Mouse (Mus musculus) forebrain, embryonic 16.5 days (tissue): ENCODE measurements around the gene Arhgap23. TPM values are rescaled to one million over a fixed set of nuclear protein-coding genes. Genes with fewer than 3 reads are reported as not detected.

Experiments used
- ATAC-seq: fragments of 200-750 bp; cut with Nextera tagmentation; 2 replicates; pipeline ENCODE4 v1.8.0; 2017; ENCODE audit warnings: mild to moderate bottlenecking, moderate library complexity
- H3K27ac ChIP-seq: fragments of 300-500 bp; sonication (generic); 2 replicates; pipeline ENCODE4 v1.5.1; 2014; ENCODE audit warnings: low read length, control low read depth
- H3K27me3 ChIP-seq: fragments of 300-500 bp; sonication (generic); replicated peaks from 2 replicates; pipeline ENCODE4 v1.6.1; 2014; ENCODE audit warnings: low read length; ENCODE audit not compliant: control insufficient read depth, insufficient read depth
- H3K36me3 ChIP-seq: fragments of 300-500 bp; sonication (generic); 2 replicates; pipeline ENCODE4 v1.6.1; 2014; ENCODE audit not compliant: control insufficient read depth, insufficient read depth
- H3K4me1 ChIP-seq: fragments of 300-500 bp; sonication (generic); replicated peaks from 2 replicates; pipeline ENCODE4 v1.6.1; 2014; ENCODE audit warnings: low read length; ENCODE audit not compliant: control insufficient read depth, insufficient read depth
- H3K4me2 ChIP-seq: fragments of 300-500 bp; sonication (generic); 2 replicates; pipeline ENCODE4 v1.6.1; 2014; ENCODE audit warnings: mild to moderate bottlenecking, low read length, control low read depth
- H3K4me3 ChIP-seq: fragments of 300-500 bp; sonication (generic); replicated peaks from 2 replicates; pipeline ENCODE4 v1.5.1; 2014; ENCODE audit warnings: mild to moderate bottlenecking, low read length, control low read depth
- H3K9ac ChIP-seq: fragments of 300-500 bp; sonication (generic); replicated peaks from 2 replicates; pipeline ENCODE4 v1.6.1; 2014; ENCODE audit warnings: low read depth, low read length, control low read depth
- H3K9me3 ChIP-seq: fragments of 300-500 bp; sonication (generic); 2 replicates; pipeline ENCODE4 v1.6.1; 2016; ENCODE audit warnings: low read length; ENCODE audit not compliant: control insufficient read depth
- WGBS: fragments of 180-500 bp; shearing (Covaris S2); extraction: QIAGEN DNeasy Blood & Tissue Kit; methylation state at CpG from one replicate; pipeline ENCODE4 v1.1.7; 2014; 5-methylcytosine and 5-hydroxymethylcytosine counted together
- polyA plus RNA-seq: library from polyadenylated mRNA; unstranded; fragments of >200 nt; fragmentation: Nextera tagmentation; extraction: Ambion mirVana; gene quantifications from 2 replicates; pipeline ENCODE4 v1.2.1, GENCODE M21; 2015

Gene Arhgap23
- 6.9 and 7.5 TPM in 2 replicates for polyA plus RNA-seq

DNA sequence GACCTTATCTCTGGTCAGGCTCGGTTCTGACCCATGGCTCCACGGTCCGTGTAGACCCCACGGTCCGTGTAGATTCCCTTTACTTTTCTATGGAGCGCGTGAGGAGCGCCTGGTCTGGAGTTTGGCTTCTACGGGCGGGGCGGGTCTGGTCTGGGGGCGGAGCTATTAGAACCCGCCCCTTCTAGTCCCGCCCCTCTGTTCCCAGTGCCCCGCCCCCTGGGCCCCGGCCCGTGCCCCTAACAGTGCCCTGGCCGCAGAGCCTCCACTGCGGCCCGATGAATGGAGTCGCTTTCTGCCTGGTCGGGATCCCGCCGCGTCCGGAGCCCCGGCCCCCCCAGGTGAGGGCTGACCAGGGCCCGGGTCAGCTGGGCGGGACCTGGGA lies at the start of gene Arhgap23:
TSS of gene Arhgap23 (plus strand) at position 204 of the 382 bp plus-strand sequence.
- Histone ChIP-seq H3K4me3 (peak within 1 kb of the TSS; percentile 43), H3K27me3 (no peaks in the 10 kb centered on the region; the same call in 1 of the 2 replicates), H3K27ac (no peak within 1 kb of the TSS), H3K9me3 (no peaks in the 10 kb centered on the region), H3K9ac (peak within 1 kb of the TSS; percentile 35), H3K4me1 (peaks cover 9% of the 10 kb centered on the region), H3K36me3 (no peaks in the 10 kb centered on the region), H3K4me2 (peak within 1 kb of the TSS; percentile 44)
- under 1% methylated on average over 28 of the region's 29 CpGs for WGBS
- ATAC-seq: peak; percentile 50

- ATAC-seq: no peak
- Histone ChIP-seq H3K4me3 (peak overlapping the region; percentile 98; the same call in 1 of the 2 replicates), H3K4me2 (peak overlapping the region; percentile 66), H3K27ac (no peak overlapping the region), H3K36me3 (no peaks in the 10 kb centered on the region), H3K4me1 (peaks cover 60% of the 10 kb centered on the region), H3K9me3 (no peaks in the 10 kb centered on the region), H3K27me3 (no peaks in the 10 kb centered on the region), H3K9ac (no peak overlapping the region)
- whole genome bisulfite sequencing: 38% methylated on average over 1 of the region's 1 CpGs
Observed at GRCm38 (mm10) chr11:97365556-97365955, 49.8 kb upstream of the Arhgap23 start.

DNA sequence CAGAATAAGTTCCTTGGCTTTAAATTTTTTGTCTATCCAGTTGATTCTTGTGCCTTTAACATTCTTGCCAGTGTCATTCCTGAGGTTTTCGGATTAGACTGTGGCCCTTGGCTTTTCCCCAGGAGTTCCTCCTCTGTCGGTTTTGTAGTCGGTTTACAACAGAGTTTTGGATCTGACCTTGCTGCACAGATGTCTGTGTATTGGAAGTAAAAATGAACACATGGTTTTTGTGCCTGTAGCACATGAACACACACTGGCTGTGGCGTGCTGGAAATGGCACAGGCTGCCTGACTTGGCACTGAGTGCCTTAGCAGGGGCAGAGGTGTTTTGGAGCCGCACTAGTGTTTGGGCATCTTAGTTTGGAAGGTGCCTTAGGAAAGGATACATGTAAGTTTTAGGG lies 46.8 kb upstream of the Arhgap23 start:
- no peak overlapping the region for H3K27ac ChIP-seq
- H3K9me3 ChIP-seq: no peaks in the 10 kb centered on the region
- 63% methylated on average over 5 of the region's 5 CpGs for WGBS
- H3K4me3 ChIP-seq: no peak overlapping the region
- H3K36me3 ChIP-seq: no peaks in the 10 kb centered on the region
- H3K4me1 ChIP-seq: peaks cover 60% of the 10 kb centered on the region
- ATAC-seq: no peak
- H3K27me3 ChIP-seq: no peaks in the 10 kb centered on the region
- H3K4me2 ChIP-seq: no peak overlapping the region
- H3K9ac ChIP-seq: no peak overlapping the region

DNA sequence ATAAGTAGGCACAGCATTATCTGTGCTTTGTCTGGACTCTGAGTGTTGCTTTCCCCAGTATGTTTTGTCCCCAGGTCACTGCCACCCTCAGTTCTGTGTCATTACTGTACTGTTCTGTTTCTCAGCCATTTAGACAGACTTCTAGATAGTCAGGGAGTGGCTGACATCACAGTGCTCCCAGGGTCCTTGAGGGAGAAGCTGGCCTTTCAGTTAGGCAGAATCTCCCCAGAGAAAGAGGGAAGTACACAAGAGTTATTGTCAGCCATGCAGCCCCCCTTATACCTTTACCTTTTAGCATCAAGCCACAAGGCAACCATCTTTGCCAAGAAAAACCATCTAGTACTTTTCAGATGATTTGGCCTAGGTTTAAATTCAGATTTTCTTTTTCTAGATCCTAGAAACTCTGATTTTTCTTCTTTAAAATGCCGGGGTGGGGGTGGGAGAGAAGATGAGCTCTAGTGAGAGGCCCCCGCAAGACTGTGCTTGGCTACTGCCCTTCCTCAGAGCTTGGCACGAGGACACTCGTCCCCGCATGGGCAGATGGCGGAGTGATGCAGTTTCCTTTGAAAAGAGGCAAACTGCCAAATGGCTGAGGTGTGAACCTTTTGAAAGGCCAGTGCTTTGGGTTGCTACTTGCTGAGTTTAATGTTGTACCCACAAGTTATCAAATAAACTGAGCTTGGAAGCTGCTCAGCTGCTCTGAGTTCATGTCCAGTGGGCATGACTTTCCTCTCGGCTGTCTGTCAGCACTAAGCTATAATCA lies 44.8 kb upstream of the Arhgap23 start:
- WGBS: 42% methylated on average over 7 of the region's 7 CpGs
- Histone ChIP-seq H3K27ac (no peak overlapping the region), H3K4me3 (no peak overlapping the region), H3K4me2 (no peak overlapping the region), H3K4me1 (peaks cover 40% of the 10 kb centered on the region), H3K9me3 (no peaks in the 10 kb centered on the region), H3K27me3 (no peaks in the 10 kb centered on the region), H3K36me3 (peaks cover 5% of the 10 kb centered on the region; the same call in 1 of the 2 replicates), H3K9ac (no peak overlapping the region)
- peak; percentile 59; the same call in 1 of the 2 replicates for ATAC-seq

- H3K4me1 ChIP-seq: peaks cover 26% of the 10 kb centered on the region
- H3K9ac ChIP-seq: no peak overlapping the region
- H3K27ac ChIP-seq: no peak overlapping the region
- no peak overlapping the region for H3K4me3 ChIP-seq
- no peaks in the 10 kb centered on the region for H3K9me3 ChIP-seq
- WGBS: 76% methylated on average over 6 of the region's 6 CpGs
- H3K4me2 ChIP-seq: no peak overlapping the region
- peaks cover 9% of the 10 kb centered on the region for H3K36me3 ChIP-seq
- ATAC-seq: no peak
- H3K27me3 ChIP-seq: no peaks in the 10 kb centered on the region
Observed at GRCm38 (mm10) chr11:97372159-97372864, 43.0 kb upstream of the Arhgap23 start.

DNA sequence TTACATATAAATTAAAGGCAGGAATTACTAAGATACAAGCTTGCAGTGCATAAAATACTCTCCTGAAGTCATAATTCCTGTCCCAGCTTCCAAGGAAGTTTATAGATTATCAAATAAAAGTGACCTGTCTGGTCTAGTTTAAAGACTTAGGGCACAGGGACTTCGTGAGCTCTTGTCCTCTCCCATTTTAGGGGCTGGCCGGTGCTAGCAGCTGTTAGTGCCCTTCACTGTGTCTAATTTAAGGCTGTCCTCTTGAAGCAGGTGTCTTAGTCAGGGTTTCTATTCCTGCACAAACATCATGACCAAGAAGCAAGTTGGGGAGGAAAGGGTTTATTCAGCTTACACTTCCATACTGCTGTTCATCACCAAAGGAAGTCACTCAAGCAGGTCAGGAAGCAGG lies 41.9 kb upstream of the Arhgap23 start:
- Histone ChIP-seq H3K4me3 (no peak overlapping the region), H3K4me2 (no peak overlapping the region), H3K9me3 (no peaks in the 10 kb centered on the region), H3K9ac (no peak overlapping the region), H3K27ac (no peak overlapping the region), H3K36me3 (peaks cover 12% of the 10 kb centered on the region), H3K4me1 (peaks cover 18% of the 10 kb centered on the region), H3K27me3 (no peaks in the 10 kb centered on the region)
- ATAC-seq: no peak
- 93% methylated on average over 2 of the region's 2 CpGs for WGBS

DNA sequence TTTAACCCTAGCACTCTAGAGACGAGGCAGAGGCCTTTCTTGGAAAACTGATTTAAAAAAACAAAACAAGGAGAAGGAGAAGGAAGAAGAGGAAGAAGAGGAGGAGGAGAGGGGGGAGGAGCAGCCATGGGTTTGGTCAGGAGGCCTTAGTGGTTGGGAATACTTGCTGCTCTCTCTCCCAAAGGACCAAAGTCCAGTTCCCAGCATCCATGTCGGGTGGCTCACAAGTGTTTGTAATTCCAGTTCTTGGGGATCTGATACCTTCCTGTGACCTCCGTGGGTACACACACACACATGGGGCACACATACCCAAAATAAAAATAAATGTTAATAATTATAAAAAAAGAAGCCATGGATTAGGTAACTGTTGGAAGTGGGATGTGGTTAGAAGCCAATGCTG lies 35.3 kb upstream of the Arhgap23 start:
- ATAC-seq: no peak
- no peak overlapping the region for H3K9ac ChIP-seq
- peaks cover 3% of the 10 kb centered on the region; the same call in 1 of the 2 replicates for H3K4me1 ChIP-seq
- no peak overlapping the region for H3K4me3 ChIP-seq
- no peak overlapping the region for H3K27ac ChIP-seq
- peaks cover 30% of the 10 kb centered on the region for H3K36me3 ChIP-seq
- no peaks in the 10 kb centered on the region for H3K9me3 ChIP-seq
- WGBS: 79% methylated on average over 3 of the region's 3 CpGs
- H3K4me2 ChIP-seq: no peak overlapping the region
- no peaks in the 10 kb centered on the region for H3K27me3 ChIP-seq

- no peaks in the 10 kb centered on the region for H3K27me3 ChIP-seq
- peaks cover 22% of the 10 kb centered on the region for H3K36me3 ChIP-seq
- peaks cover 3% of the 10 kb centered on the region; the same call in 1 of the 2 replicates for H3K4me1 ChIP-seq
- WGBS: 90% methylated on average over 2 of the region's 2 CpGs
- no peak for ATAC-seq
- H3K4me2 ChIP-seq: no peak overlapping the region
- H3K9ac ChIP-seq: no peak overlapping the region
- no peak overlapping the region for H3K4me3 ChIP-seq
- no peak overlapping the region for H3K27ac ChIP-seq
- H3K9me3 ChIP-seq: no peaks in the 10 kb centered on the region
Observed at GRCm38 (mm10) chr11:97383017-97383416, 32.3 kb upstream of the Arhgap23 start.

DNA sequence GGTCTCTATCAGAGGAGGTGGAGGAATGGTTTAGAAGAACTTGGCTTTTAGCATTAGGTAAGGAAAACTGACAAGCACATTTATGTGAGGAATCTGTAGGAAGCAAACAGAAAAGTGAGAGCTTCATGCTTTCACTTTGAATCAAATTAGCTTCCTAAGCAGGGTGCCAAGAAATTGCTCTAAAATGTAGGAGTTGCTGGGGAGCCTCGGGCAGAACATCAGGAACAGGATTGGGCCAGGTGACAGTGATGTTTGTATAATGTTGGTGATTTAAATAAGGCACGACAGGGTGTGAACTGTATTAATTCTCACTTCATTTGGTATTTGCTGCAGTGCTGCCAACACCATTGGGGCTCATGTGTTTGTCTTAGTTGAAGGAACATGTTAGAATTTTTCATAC lies 31.6 kb upstream of the Arhgap23 start:
- no peak overlapping the region for H3K4me2 ChIP-seq
- 53% methylated on average over 2 of the region's 2 CpGs for WGBS
- ATAC-seq: 0 out of 2 replicates have a peak, but pooled peaks have one; percentile 45

More for the DNA sequence above, 31.6 kb upstream of the Arhgap23 start:
- no peaks in the 10 kb centered on the region for H3K27me3 ChIP-seq
- H3K9me3 ChIP-seq: no peaks in the 10 kb centered on the region
- H3K4me1 ChIP-seq: peaks cover 3% of the 10 kb centered on the region; the same call in 1 of the 2 replicates
- no peak overlapping the region for H3K27ac ChIP-seq
- H3K36me3 ChIP-seq: peaks cover 16% of the 10 kb centered on the region
- no peak overlapping the region for H3K9ac ChIP-seq
- H3K4me3 ChIP-seq: no peak overlapping the region
